10 mouse cellular contexts compared by ENCODE assay signal in the genomic region with DNA sequence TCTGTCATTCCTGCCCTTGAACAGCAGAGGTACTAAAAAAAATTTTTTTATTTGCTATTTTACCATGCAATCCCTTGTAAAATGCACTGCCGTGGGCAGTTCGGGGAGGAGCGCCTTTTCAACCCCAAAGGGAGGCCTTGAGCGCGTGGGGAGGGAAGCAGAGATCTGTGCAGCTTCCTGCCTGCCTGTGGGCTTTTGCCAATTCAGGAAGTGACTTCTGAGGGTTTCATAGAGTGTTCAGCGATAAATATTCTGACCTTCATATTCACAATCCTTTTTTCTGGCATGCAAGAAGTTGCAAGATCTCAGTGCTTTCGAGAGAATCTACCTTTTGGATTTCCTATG.
DNase-seq lines count a peak whose midpoint lies in the region; ATAC-seq and TF ChIP-seq lines count a peak whose summit lies in the region.
"Had no signal": no experiment of that assay in that cellular context is flagged by ENCODE, and none has a peak within 500 bp of the region (broad histone marks: within the 10 kb centered on the region; RNA-seq: fewer than 3 reads in every experiment).

No protein-coding gene starts in this region.

- no peak overlapping the region for H3K4me3 ChIP-seq in heart, embryonic 11.5 days (ENCODE audit: low read depth, low read length)
- no peak overlapping the region for H3K4me3 ChIP-seq in intestine, postnatal 0 days (ENCODE audit: low read depth, low read length)
- H3K4me3 ChIP-seq in hindbrain, embryonic 13.5 days, result no peak overlapping the region
- H3K4me3 ChIP-seq in forebrain, embryonic 15.5 days, result no peak overlapping the region
- H3K4me3 ChIP-seq: heart, embryonic 15.5 days; limb, embryonic 15.5 days had no signal

- no peak for TF ChIP-seq CTCF in intestine, postnatal 0 days (IDR thresholded peaks at IDR 0.05; ENCODE audit: low read depth)

- H3K9ac ChIP-seq in heart, embryonic 11.5 days (ENCODE audit: low read depth, low read length), result no peak overlapping the region
- H3K9ac ChIP-seq in intestine, postnatal 0 days (ENCODE audit: low read depth, low read length), result no peak overlapping the region
- H3K9ac ChIP-seq in hindbrain, embryonic 13.5 days, result no peak overlapping the region
- H3K9ac ChIP-seq in forebrain, embryonic 15.5 days (replicated peaks), result no peak overlapping the region
- H3K9ac ChIP-seq: heart, embryonic 15.5 days; limb, embryonic 15.5 days had no signal

- H3K4me1 ChIP-seq in heart, embryonic 11.5 days (ENCODE audit: control insufficient read depth, insufficient read depth, low read length), result peaks cover 18% of the 10 kb centered on the region; the same call in 1 of the 2 replicates
- no peaks in the 10 kb centered on the region; the same call in 1 of the 2 replicates for H3K4me1 ChIP-seq in intestine, postnatal 0 days (replicated peaks; ENCODE audit: control insufficient read depth, insufficient read depth, low read length)
- H3K4me1 ChIP-seq in hindbrain, embryonic 13.5 days (replicated peaks), result 0 out of 2 replicates have a peak, but pooled peaks cover 3% of the 10 kb centered on the region
- no peaks in the 10 kb centered on the region for H3K4me1 ChIP-seq in forebrain, embryonic 15.5 days

- H3K36me3 ChIP-seq in heart, embryonic 11.5 days (ENCODE audit: control insufficient read depth, insufficient read depth, low read length), result no peaks in the 10 kb centered on the region
- no peaks in the 10 kb centered on the region for H3K36me3 ChIP-seq in intestine, postnatal 0 days (ENCODE audit: control insufficient read depth, insufficient read depth)
- H3K36me3 ChIP-seq in hindbrain, embryonic 13.5 days, result no peaks in the 10 kb centered on the region
- no peaks in the 10 kb centered on the region for H3K36me3 ChIP-seq in forebrain, embryonic 15.5 days
- H3K36me3 ChIP-seq: heart, embryonic 15.5 days; limb, embryonic 15.5 days had no signal

- H3K4me2 ChIP-seq in heart, embryonic 11.5 days, result no peak overlapping the region
- peak overlapping the region; percentile 24; the same call in 1 of the 2 replicates for H3K4me2 ChIP-seq in intestine, postnatal 0 days (replicated peaks; ENCODE audit: low read depth)
- H3K4me2 ChIP-seq in hindbrain, embryonic 13.5 days, result no peak overlapping the region
- no peak overlapping the region for H3K4me2 ChIP-seq in forebrain, embryonic 15.5 days (replicated peaks)
- H3K4me2 ChIP-seq: heart, embryonic 15.5 days; limb, embryonic 15.5 days had no signal

- 62% methylated on average over 7 of the region's 7 CpGs for WGBS in heart, embryonic 11.5 days (ENCODE audit: insufficient replicate concordance)
- WGBS in intestine, postnatal 0 days, result 36% methylated on average over 7 of the region's 7 CpGs
- 79% methylated on average over 7 of the region's 7 CpGs for WGBS in hindbrain, embryonic 13.5 days
- WGBS in forebrain, embryonic 15.5 days, result 88% methylated on average over 7 of the region's 7 CpGs

- DNase-seq in heart, adult 11 months, result peak; percentile 94
- peak; percentile 38 for DNase-seq in T-cell, adult 2 months (ENCODE audit: low spot score)
- peak; percentile 54 to 67 for DNase-seq in lung, postnatal 4 days
- DNase-seq in urinary bladder, postnatal 25 days (ENCODE audit: low spot score), result no peak

- H3K27me3 ChIP-seq in heart, embryonic 11.5 days (ENCODE audit: control insufficient read depth, insufficient read depth, low read length), result no peaks in the 10 kb centered on the region
- H3K27me3 ChIP-seq in intestine, postnatal 0 days (replicated peaks; ENCODE audit: control insufficient read depth, insufficient read depth, low read length), result no peaks in the 10 kb centered on the region
- no peaks in the 10 kb centered on the region for H3K27me3 ChIP-seq in hindbrain, embryonic 13.5 days
- H3K27me3 ChIP-seq in forebrain, embryonic 15.5 days, result no peaks in the 10 kb centered on the region
- H3K27me3 ChIP-seq: heart, embryonic 15.5 days; limb, embryonic 15.5 days had no signal

- no peaks in the 10 kb centered on the region for H3K9me3 ChIP-seq in heart, embryonic 11.5 days (replicated peaks; ENCODE audit: control insufficient read depth, low read length)
- H3K9me3 ChIP-seq in intestine, postnatal 0 days (ENCODE audit: control insufficient read depth), result no peaks in the 10 kb centered on the region
- no peaks in the 10 kb centered on the region for H3K9me3 ChIP-seq in hindbrain, embryonic 13.5 days
- no peaks in the 10 kb centered on the region for H3K9me3 ChIP-seq in forebrain, embryonic 15.5 days
- H3K9me3 ChIP-seq: heart, embryonic 15.5 days; limb, embryonic 15.5 days had no signal

- H3K27ac ChIP-seq in heart, embryonic 11.5 days (ENCODE audit: low read depth, low read length), result no peak overlapping the region
- H3K27ac ChIP-seq in intestine, postnatal 0 days (ENCODE audit: low read depth, low read length), result no peak overlapping the region
- H3K27ac ChIP-seq in hindbrain, embryonic 13.5 days, result no peak overlapping the region
- no peak overlapping the region for H3K27ac ChIP-seq in forebrain, embryonic 15.5 days (replicated peaks)
- H3K27ac ChIP-seq: heart, embryonic 15.5 days; limb, embryonic 15.5 days had no signal

- no peak for ATAC-seq in heart, embryonic 11.5 days (replicated peaks; ENCODE audit: insufficient number of reproducible peaks, low FRiP score, low TSS enrichment)
- no peak for ATAC-seq in intestine, postnatal 0 days
- no peak for ATAC-seq in hindbrain, embryonic 13.5 days (ENCODE audit: low FRiP score)
- no peak for ATAC-seq in forebrain, embryonic 15.5 days (replicated peaks)
